Mouse (Mus musculus) testis, adult 2 months (tissue): ENCODE results near the gene Tspan14. TPM values are rescaled to one million over a fixed set of nuclear protein-coding genes. Genes with fewer than 3 reads are reported as not detected.

Experiments used
- H3K27ac ChIP-seq: fragments of 200-500 bp; 2 replicates; pipeline ENCODE4 v1.5.1; 2012; ENCODE audit warnings: low read depth, low read length; ENCODE audit not compliant: control insufficient read depth, insufficient read depth
- H3K27me3 ChIP-seq: fragments of 200-500 bp; 2 replicates; pipeline ENCODE4 v1.6.1; 2012; ENCODE audit warnings: mild to moderate bottlenecking, low read length, moderate library complexity; ENCODE audit not compliant: control insufficient read depth, insufficient read depth
- H3K36me3 ChIP-seq: fragments of 200-500 bp; 2 replicates; pipeline ENCODE4 v1.6.1; 2012; ENCODE audit warnings: mild to moderate bottlenecking, low read length; ENCODE audit not compliant: control insufficient read depth, insufficient read depth
- H3K4me1 ChIP-seq: fragments of 200-500 bp; 2 replicates; pipeline ENCODE4 v1.6.1; 2012; ENCODE audit warnings: low read length; ENCODE audit not compliant: control insufficient read depth, insufficient read depth
- H3K4me3 ChIP-seq: fragments of 200-500 bp; 2 replicates; pipeline ENCODE4 v1.5.1; 2012; ENCODE audit warnings: low read depth, mild to moderate bottlenecking, low read length, moderate library complexity, mixed read lengths; ENCODE audit not compliant: control insufficient read depth
- CTCF ChIP-seq: fragments of 200-500 bp; IDR thresholded peaks from 2 replicates; pipeline ENCODE4 v1.5.1; 2012; ENCODE audit warnings: low read depth, mild to moderate bottlenecking, inconsistent platforms, low read length, moderate library complexity; ENCODE audit not compliant: control insufficient read depth, insufficient read depth, insufficient replicate concordance
- POLR2A ChIP-seq: fragments of 200-500 bp; IDR thresholded peaks from 2 replicates; pipeline ENCODE4 v1.6.1; 2012; ENCODE audit warnings: low read depth, mild to moderate bottlenecking, inconsistent platforms, low read length, moderate library complexity; ENCODE audit not compliant: control insufficient read depth
- polyA plus RNA-seq: library from polyadenylated mRNA; depleted of rRNA; stranded (reverse); fragments of >200 nt; gene quantifications from 2 replicates; pipeline ENCODE4 v1.2.3, GENCODE M21; 2012

Gene Tspan14
- polyA plus RNA-seq, 1 experiment: 7.8 TPM

DNA sequence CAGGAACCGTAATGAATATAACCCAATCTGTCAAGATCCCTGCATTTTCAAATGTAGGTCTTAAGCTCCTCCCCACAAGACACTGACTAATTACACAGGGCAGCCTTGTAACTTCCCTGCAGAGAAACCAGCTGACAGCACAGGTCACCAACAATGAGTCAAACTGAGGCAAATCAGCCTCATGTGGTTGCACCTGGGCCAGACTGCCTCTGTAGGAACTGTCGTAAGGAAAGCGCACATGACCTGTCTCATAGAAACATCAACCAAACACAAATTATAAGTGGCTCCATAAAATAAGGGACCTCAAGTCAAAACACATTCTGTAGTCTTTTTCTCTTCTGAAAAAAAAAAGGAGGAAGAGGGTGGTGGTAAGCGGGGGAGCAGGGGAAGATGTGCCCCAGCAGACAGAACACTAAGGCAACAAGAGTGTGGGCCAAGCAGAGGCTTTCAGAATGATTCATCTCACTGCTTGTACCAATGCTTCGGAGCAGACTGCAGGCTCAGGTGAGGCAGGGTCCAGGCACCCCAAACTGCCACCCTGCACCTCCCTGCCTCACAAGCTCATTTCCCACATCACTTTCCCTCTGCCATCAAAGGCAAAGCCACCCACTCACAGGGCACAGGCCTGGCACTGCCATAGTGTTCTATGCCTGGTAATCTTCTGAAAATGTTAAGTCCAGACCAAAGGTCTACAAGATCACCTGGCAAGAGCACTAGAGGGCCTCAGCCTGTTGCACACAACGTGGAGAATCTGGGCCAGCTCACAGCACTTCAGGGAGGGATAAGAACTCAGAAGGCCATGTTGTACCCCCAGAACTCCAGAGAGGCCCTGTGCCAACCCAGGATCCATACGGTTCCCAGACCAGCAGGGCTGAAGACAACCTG lies 16.6 kb downstream of the Tspan14 start:
- no peaks in the 10 kb centered on the region for H3K36me3 ChIP-seq
- no peak for TF ChIP-seq CTCF
- TF ChIP-seq POLR2A: no peak
- H3K27me3 ChIP-seq: no peaks in the 10 kb centered on the region
- no peak overlapping the region for H3K4me3 ChIP-seq
- H3K27ac ChIP-seq: no peak overlapping the region
- H3K4me1 ChIP-seq: no peaks in the 10 kb centered on the region

DNA sequence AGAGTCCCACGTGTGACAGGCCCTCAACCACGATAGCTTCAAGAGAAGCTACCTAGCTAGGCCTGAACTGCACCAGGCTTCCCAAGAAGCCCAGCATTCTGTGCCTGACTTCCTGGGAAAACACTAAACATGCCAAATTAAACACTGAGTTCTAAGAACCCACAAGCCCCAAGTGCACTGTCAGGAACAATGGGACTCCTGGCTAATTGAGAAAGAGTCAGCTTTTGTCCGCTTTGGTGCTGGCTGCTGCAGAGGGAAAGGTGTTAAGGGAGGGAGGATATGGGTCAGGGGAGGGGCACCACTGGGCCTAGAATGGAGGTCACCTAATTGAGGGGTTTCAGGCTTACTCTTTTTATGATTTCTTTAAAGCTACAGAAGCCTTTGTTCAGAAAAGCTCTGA lies 17.6 kb downstream of the Tspan14 start:
- H3K27ac ChIP-seq: no peak overlapping the region
- no peaks in the 10 kb centered on the region for H3K27me3 ChIP-seq
- TF ChIP-seq CTCF (no peak), POLR2A (no peak)
- H3K36me3 ChIP-seq: no peaks in the 10 kb centered on the region
- no peak overlapping the region for H3K4me3 ChIP-seq
- H3K4me1 ChIP-seq: no peaks in the 10 kb centered on the region

DNA sequence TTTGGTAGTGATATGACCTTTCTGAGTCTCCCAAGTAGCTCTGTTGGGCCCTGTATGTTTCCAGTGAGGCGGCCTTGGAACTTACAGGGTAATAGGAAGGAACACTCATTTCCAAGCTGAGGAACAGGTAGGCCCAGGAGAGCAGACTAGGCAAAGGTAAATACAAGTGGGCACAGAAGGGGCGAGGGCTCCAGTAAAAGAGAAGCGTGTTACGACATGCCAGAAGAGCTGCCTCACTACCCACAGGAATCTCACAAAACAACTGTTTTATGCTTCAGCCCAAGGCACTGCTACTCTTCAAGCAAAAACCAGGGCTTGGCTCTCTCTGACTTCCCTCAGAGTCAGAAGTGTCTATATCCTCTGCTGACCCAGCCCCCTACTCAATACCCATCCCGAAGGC lies 18.1 kb downstream of the Tspan14 start:
- no peaks in the 10 kb centered on the region for H3K36me3 ChIP-seq
- no peaks in the 10 kb centered on the region for H3K4me1 ChIP-seq
- no peak overlapping the region for H3K4me3 ChIP-seq
- TF ChIP-seq POLR2A (no peak), CTCF (no peak)
- H3K27me3 ChIP-seq: no peaks in the 10 kb centered on the region
- H3K27ac ChIP-seq: no peak overlapping the region

DNA sequence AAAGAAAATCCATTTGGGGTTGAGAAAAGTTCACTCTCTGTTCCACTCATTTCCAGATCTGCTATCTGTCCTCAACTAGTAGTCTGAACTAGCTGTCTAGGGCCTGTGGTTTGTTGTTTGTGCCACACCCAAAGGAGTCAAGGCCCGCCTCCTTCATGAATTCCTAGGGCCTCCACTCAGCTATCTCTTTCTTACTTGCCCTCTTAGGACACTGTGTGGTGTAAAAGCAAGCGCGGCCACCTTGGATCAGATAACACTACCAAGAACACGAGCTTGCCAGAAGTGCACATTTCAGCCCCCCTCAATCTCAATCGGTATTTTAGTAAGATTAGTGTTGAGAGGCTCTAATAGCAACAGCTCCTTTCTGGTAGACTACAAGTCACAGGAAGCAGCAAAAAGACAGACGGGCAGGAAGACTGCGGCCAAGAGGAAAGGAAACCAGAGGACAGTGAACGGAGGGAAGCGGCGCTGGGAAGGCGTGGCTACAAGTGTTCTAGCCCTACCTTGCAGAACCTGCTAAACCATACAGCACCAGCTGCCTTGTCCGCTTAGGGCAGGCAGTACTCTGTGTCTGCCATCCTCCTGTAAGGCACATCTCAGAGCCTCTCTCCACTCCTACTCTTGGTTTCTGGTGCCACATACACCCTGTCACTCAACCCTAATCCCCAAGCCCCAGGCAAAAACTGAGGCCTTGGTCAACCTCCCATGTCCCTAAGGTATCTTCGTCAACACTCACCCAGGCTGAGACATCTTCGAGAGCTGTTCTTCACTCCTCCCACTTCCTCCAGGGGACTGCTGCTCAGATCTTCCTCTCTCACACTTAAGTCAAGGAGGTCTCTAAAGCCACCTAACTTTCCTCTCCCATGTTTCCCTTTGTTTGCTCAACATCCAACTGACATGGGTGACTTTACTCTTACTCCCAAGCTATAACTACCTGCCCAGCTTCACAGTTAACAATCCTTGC lies 18.9 kb downstream of the Tspan14 start:
- Histone ChIP-seq H3K27me3 (no peaks in the 10 kb centered on the region), H3K27ac (no peak overlapping the region), H3K4me3 (no peak overlapping the region), H3K36me3 (no peaks in the 10 kb centered on the region), H3K4me1 (no peaks in the 10 kb centered on the region)
- TF ChIP-seq CTCF (no peak), POLR2A (no peak)

DNA sequence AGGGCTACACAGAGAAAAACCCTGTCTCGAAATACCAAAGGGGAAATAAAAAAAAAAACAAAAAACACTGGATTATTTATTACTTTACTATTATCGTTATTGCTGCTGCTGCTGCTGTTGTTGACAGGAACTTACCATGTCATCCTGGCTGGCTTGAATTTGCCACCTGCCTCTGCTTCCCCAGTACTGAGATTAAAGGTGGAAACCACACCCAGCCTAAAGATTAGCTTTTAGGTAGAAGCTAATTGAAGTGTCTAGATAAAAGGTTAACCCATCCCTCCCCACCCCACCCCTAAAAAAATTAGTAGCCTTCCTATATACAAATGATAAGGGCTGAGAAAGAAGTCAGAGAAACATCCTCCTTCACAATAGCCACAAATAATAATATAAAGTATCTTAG lies 22.8 kb downstream of the Tspan14 start:
- TF ChIP-seq POLR2A (no peak), CTCF (no peak)
- Histone ChIP-seq H3K27ac (no peak overlapping the region), H3K27me3 (no peaks in the 10 kb centered on the region), H3K4me1 (no peaks in the 10 kb centered on the region), H3K4me3 (no peak overlapping the region), H3K36me3 (no peaks in the 10 kb centered on the region)

DNA sequence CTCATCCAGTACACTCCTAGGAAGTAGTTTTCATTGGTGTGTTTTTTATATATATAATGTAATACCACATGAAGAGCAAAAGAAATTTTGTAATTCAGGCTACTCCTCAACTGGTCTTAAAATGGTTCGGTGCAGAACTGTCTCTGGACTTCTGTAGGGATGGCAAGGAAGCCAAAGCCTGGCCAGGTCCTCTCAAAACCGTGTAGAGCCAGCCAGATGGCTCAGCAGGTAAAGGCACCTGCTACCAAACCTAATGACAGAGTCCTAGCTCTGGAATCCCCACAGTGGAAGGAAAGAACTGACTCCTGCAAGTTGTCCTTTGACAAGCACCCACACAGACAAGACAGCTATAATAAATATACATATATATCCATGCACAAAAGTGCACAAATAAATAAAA lies 24.2 kb downstream of the Tspan14 start:
- Histone ChIP-seq H3K36me3 (no peaks in the 10 kb centered on the region), H3K27ac (no peak overlapping the region), H3K4me3 (no peak overlapping the region), H3K27me3 (no peaks in the 10 kb centered on the region), H3K4me1 (no peaks in the 10 kb centered on the region)
- TF ChIP-seq POLR2A: no peak
- no peak for TF ChIP-seq CTCF
